Mouse (Mus musculus) midbrain, embryonic 15.5 days (tissue): Measurements from ENCODE around the gene Aurka. TPM values are rescaled to one million over a fixed set of nuclear protein-coding genes. Genes with fewer than 3 reads are reported as not detected.
A peak's percentile ranks its signal among the peaks of the same experiment; 100 is the strongest.

Source experiments
- ATAC-seq: fragments of 200-750 bp; cut with Nextera tagmentation; replicated peaks from 2 replicates; pipeline ENCODE4 v1.8.0; 2017; ENCODE audit warnings: moderate TSS enrichment
- H3K27ac ChIP-seq: fragments of 300-500 bp; sonication (generic); 2 replicates; pipeline ENCODE4 v1.5.1; 2015; ENCODE audit warnings: mild to moderate bottlenecking, inconsistent platforms
- H3K27me3 ChIP-seq: fragments of 300-500 bp; sonication (generic); replicated peaks from 2 replicates; pipeline ENCODE4 v1.6.1; 2015; ENCODE audit warnings: inconsistent platforms
- H3K36me3 ChIP-seq: fragments of 300-500 bp; sonication (generic); replicated peaks from 2 replicates; pipeline ENCODE4 v1.6.1; 2015; ENCODE audit warnings: inconsistent platforms
- H3K4me1 ChIP-seq: fragments of 300-500 bp; sonication (generic); 2 replicates; pipeline ENCODE4 v1.6.1; 2015; ENCODE audit warnings: inconsistent platforms
- H3K4me2 ChIP-seq: fragments of 300-500 bp; sonication (generic); 2 replicates; pipeline ENCODE4 v1.6.1; 2015; ENCODE audit warnings: inconsistent platforms, mild to moderate bottlenecking, moderate library complexity
- H3K4me3 ChIP-seq: fragments of 300-500 bp; sonication (generic); 2 replicates; pipeline ENCODE4 v1.5.1; 2015; ENCODE audit warnings: mild to moderate bottlenecking, inconsistent platforms
- H3K9ac ChIP-seq: fragments of 300-500 bp; sonication (generic); 2 replicates; pipeline ENCODE4 v1.6.1; 2015; ENCODE audit warnings: mild to moderate bottlenecking, inconsistent platforms
- H3K9me3 ChIP-seq: fragments of 300-500 bp; sonication (generic); 2 replicates; pipeline ENCODE4 v1.6.1; 2016; ENCODE audit warnings: inconsistent platforms
- WGBS: fragments of 180-500 bp; shearing (Covaris S2); methylation state at CpG from one replicate; pipeline ENCODE4 v1.1.7; 2015; ENCODE audit warnings: mixed read lengths; 5-methylcytosine and 5-hydroxymethylcytosine counted together
- polyA plus RNA-seq: library from polyadenylated mRNA; unstranded; fragments of >200 nt; fragmentation: Nextera tagmentation; extraction: Ambion mirVana; gene quantifications from 2 replicates; pipeline ENCODE4 v1.2.1, GENCODE M21; 2015

Aurka gene
- 15.4 TPM in 2 replicates for polyA plus RNA-seq

GRCm38 (mm10) chr2:172370411-172371223, at the start of gene Aurka, which contains the start of gene Cstf1:
TSS of gene Aurka (minus strand) at chr2:172370535.
TSS of gene Cstf1 (plus strand) at chr2:172370681.
- peaks cover 17% of the 10 kb centered on the region for H3K36me3 ChIP-seq
- H3K9me3 ChIP-seq, result no peaks in the 10 kb centered on the region
- peak; percentile 99 for ATAC-seq
- H3K4me2 ChIP-seq, result peak within 1 kb of the TSS; percentile 72
- peak within 1 kb of the TSS; percentile 81 for H3K4me3 ChIP-seq
- H3K27me3 ChIP-seq, result no peaks in the 10 kb centered on the region
- peak within 1 kb of the TSS; percentile 87 for H3K27ac ChIP-seq
- WGBS, result under 1% methylated on average over 66 of the region's 66 CpGs
- peak within 1 kb of the TSS; percentile 80 for H3K9ac ChIP-seq
- peaks cover 25% of the 10 kb centered on the region for H3K4me1 ChIP-seq

DNA sequence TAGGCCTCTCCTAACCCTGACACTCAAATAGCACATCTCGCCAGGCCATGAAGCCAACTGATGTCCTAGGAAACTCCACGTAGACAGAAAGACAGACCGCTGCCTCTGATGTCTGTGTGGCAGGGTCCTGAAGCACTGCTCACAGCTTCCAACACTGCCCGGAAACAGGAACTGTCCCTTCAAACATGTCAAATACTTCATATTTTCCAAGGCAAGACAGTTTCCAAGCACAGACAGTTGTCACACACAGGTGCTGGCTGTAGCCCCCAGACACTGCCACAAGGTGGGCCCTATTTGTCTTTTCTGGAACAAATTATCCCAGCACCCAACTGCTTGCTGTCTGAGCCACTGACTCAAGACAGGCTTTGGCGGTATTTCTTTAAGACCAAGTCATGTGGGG, 47.9 kb upstream of the Aurka start:
- WGBS, result 92% methylated on average over 5 of the region's 5 CpGs
- Histone ChIP-seq H3K27ac (no peak overlapping the region), H3K4me1 (no peaks in the 10 kb centered on the region), H3K4me3 (no peak overlapping the region), H3K36me3 (no peaks in the 10 kb centered on the region), H3K4me2 (no peak overlapping the region), H3K9me3 (no peaks in the 10 kb centered on the region), H3K9ac (no peak overlapping the region), H3K27me3 (no peaks in the 10 kb centered on the region)
- ATAC-seq, result no peak

- no peak for ATAC-seq
- WGBS, result 93% methylated on average over 5 of the region's 5 CpGs
- Histone ChIP-seq H3K36me3 (no peaks in the 10 kb centered on the region), H3K4me1 (no peaks in the 10 kb centered on the region), H3K27me3 (no peaks in the 10 kb centered on the region), H3K4me2 (no peak overlapping the region), H3K27ac (no peak overlapping the region), H3K9me3 (no peaks in the 10 kb centered on the region), H3K4me3 (no peak overlapping the region), H3K9ac (no peak overlapping the region)
Observed at GRCm38 (mm10) chr2:172416876-172417275, 46.5 kb upstream of the Aurka start.

DNA sequence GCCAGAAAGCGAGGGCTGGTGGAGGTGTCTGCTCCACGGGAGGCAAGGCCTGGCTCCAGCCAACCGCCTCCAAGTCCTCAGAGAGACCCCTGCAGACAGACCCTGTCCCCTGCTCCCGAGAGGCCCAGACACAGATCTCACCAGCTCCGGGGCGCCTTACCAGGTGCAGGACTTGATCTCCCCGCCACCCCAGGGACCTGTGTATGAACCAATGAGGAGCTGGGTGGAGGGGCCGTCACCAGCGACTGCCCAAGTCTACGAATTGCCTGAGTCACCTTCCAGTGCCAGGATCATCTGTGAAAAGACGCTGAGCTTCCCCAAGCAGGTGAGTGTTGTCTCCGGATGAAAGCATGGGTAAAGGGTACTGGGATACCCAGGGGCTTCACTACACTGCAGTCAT, 45.9 kb upstream of the Aurka start:
- WGBS, result 66% methylated on average over 12 of the region's 12 CpGs
- Histone ChIP-seq H3K27ac (no peak overlapping the region), H3K4me1 (no peaks in the 10 kb centered on the region), H3K4me3 (no peak overlapping the region), H3K9me3 (no peaks in the 10 kb centered on the region), H3K27me3 (no peaks in the 10 kb centered on the region), H3K36me3 (no peaks in the 10 kb centered on the region), H3K9ac (no peak overlapping the region), H3K4me2 (no peak overlapping the region)
- no peak for ATAC-seq

DNA sequence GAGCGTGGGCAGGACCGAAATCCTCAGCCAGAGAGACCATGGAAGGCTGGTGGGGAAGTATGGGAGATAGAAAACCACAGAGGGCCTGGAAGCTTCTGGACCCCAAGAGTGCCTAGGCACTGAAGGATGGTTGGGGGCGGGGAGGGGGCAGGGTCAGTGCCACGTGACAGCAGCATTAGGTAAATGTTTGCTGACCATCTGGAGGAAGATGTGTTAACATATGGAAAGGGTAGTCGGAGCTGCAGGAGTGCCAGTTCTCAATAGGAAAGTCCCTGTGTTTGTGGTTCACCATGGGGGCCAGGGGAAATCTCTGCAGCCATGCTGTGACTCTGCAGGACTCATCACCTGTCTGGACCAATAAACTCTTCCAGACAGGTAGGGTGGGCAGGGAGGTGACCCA, 43.6 kb upstream of the Aurka start:
- no peak for ATAC-seq
- Histone ChIP-seq H3K9me3 (no peaks in the 10 kb centered on the region), H3K4me2 (no peak overlapping the region), H3K4me3 (no peak overlapping the region), H3K4me1 (no peaks in the 10 kb centered on the region), H3K27me3 (no peaks in the 10 kb centered on the region), H3K9ac (no peak overlapping the region), H3K36me3 (no peaks in the 10 kb centered on the region), H3K27ac (no peak overlapping the region)
- WGBS, result 58% methylated on average over 5 of the region's 5 CpGs

GRCm38 (mm10) chr2:172413273-172413672, 42.9 kb upstream of the Aurka start:
- Histone ChIP-seq H3K27me3 (no peaks in the 10 kb centered on the region), H3K4me2 (no peak overlapping the region), H3K9ac (no peak overlapping the region), H3K9me3 (no peaks in the 10 kb centered on the region), H3K36me3 (no peaks in the 10 kb centered on the region), H3K4me3 (no peak overlapping the region), H3K4me1 (no peaks in the 10 kb centered on the region), H3K27ac (no peak overlapping the region)
- ATAC-seq, result no peak
- WGBS, result 26% methylated on average over 4 of the region's 4 CpGs

DNA sequence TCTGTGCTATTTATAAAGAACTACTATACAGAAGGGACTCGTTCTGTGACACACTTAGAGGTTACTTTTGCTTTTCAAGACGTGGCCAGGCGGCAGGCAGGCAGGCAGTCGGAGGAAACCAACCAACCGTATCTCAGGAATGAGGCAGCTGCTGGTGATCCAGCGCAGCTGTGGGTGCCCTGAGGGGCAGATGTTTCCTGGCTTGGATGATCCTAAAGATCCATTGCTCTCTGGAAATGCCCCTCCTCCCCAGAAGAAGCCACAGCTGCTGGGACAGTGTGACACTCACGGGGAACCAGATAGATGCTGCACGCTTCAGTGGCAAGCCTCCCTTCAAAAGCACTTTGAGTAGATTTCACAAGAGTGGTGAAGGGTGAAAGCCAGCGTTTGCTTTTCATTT, 42.1 kb upstream of the Aurka start:
- Histone ChIP-seq H3K9me3 (no peaks in the 10 kb centered on the region), H3K27me3 (no peaks in the 10 kb centered on the region), H3K9ac (no peak overlapping the region), H3K27ac (no peak overlapping the region), H3K4me1 (no peaks in the 10 kb centered on the region), H3K4me3 (no peak overlapping the region), H3K36me3 (no peaks in the 10 kb centered on the region), H3K4me2 (peak overlapping the region; percentile 26; the same call in 1 of the 2 replicates)
- 6% methylated on average over 9 of the region's 9 CpGs for WGBS
- ATAC-seq, result no peak

DNA sequence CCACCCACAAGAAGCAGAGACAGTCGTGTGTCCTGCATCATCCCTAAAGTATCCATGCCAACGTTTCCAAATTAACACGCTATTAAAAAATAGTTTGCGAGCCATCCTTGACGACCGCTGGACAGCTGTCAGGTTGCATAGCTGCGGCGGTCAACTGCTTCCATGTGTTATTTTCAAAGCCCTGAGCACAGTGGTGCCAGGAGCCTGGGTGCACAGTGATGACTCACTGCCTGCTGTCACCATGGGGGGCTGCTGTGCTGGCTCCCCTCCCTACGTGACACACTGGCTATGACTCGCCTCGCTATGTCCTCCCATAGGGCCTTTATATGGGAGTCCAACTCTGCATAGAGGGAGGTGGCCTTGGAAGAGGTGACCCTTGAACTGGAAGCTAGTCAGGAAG, 40.8 kb upstream of the Aurka start:
- Histone ChIP-seq H3K27ac (no peak overlapping the region), H3K9me3 (no peaks in the 10 kb centered on the region), H3K9ac (no peak overlapping the region), H3K4me3 (no peak overlapping the region), H3K4me1 (no peaks in the 10 kb centered on the region), H3K27me3 (no peaks in the 10 kb centered on the region), H3K36me3 (no peaks in the 10 kb centered on the region), H3K4me2 (no peak overlapping the region)
- ATAC-seq, result no peak
- WGBS, result 87% methylated on average over 11 of the region's 11 CpGs

- ATAC-seq, result no peak
- Histone ChIP-seq H3K4me1 (no peaks in the 10 kb centered on the region), H3K27me3 (no peaks in the 10 kb centered on the region), H3K9me3 (no peaks in the 10 kb centered on the region), H3K9ac (no peak overlapping the region), H3K4me2 (no peak overlapping the region), H3K27ac (no peak overlapping the region), H3K36me3 (no peaks in the 10 kb centered on the region), H3K4me3 (no peak overlapping the region)
- WGBS, result 89% methylated on average over 2 of the region's 2 CpGs
Observed at GRCm38 (mm10) chr2:172410686-172411085, 40.4 kb upstream of the Aurka start.

- no peak overlapping the region for H3K4me3 ChIP-seq
- H3K9ac ChIP-seq, result no peak overlapping the region
- no peaks in the 10 kb centered on the region for H3K36me3 ChIP-seq
- no peak overlapping the region for H3K4me2 ChIP-seq
- no peaks in the 10 kb centered on the region for H3K9me3 ChIP-seq
- no peak overlapping the region for H3K27ac ChIP-seq
- WGBS, result 72% methylated on average over 2 of the region's 2 CpGs
- H3K4me1 ChIP-seq, result no peaks in the 10 kb centered on the region
- ATAC-seq, result no peak
- H3K27me3 ChIP-seq, result no peaks in the 10 kb centered on the region
Observed at GRCm38 (mm10) chr2:172407499-172407898, 37.2 kb upstream of the Aurka start.

GRCm38 (mm10) chr2:172406173-172406572, 35.8 kb upstream of the Aurka start:
- Histone ChIP-seq H3K4me2 (no peak overlapping the region), H3K27ac (no peak overlapping the region)
- no peak for ATAC-seq

GRCm38 (mm10) chr2:172405011-172405410, 34.7 kb upstream of the Aurka start:
- Histone ChIP-seq H3K9ac (no peak overlapping the region), H3K27me3 (no peaks in the 10 kb centered on the region), H3K4me1 (no peaks in the 10 kb centered on the region), H3K9me3 (no peaks in the 10 kb centered on the region), H3K27ac (no peak overlapping the region), H3K4me2 (no peak overlapping the region), H3K36me3 (no peaks in the 10 kb centered on the region), H3K4me3 (no peak overlapping the region)
- WGBS, result 80% methylated on average over 3 of the region's 3 CpGs
- ATAC-seq, result no peak

More at GRCm38 (mm10) chr2:172406173-172406572, 35.8 kb upstream of the Aurka start:
- Histone ChIP-seq H3K4me1 (no peaks in the 10 kb centered on the region), H3K4me3 (no peak overlapping the region), H3K9me3 (no peaks in the 10 kb centered on the region), H3K27me3 (no peaks in the 10 kb centered on the region), H3K9ac (no peak overlapping the region), H3K36me3 (no peaks in the 10 kb centered on the region)
- 90% methylated on average over 4 of the region's 4 CpGs for WGBS

DNA sequence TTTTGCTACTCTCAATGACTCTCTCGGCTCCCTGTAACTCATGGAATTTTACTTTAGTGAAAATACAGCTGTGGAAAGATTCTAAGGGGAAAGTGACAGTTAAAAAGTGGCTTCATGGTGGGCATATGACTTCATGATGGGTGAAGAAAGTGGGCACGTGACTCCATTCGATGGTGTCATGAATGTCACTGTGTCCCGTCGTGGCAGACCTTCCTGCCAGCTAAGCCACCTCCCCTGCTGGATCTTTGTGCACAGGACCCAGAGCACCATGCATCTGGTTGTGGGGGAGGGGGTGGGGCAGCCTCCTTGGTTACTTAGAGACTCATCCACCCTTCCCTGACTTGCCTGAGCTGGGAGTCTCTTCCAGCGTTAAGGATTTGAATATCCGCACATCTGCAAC, 33.9 kb upstream of the Aurka start:
- H3K36me3 ChIP-seq, result no peaks in the 10 kb centered on the region
- no peaks in the 10 kb centered on the region for H3K9me3 ChIP-seq
- no peak overlapping the region for H3K27ac ChIP-seq
- no peaks in the 10 kb centered on the region for H3K27me3 ChIP-seq
- no peak overlapping the region for H3K4me2 ChIP-seq
- ATAC-seq, result no peak
- H3K4me1 ChIP-seq, result no peaks in the 10 kb centered on the region
- WGBS, result 61% methylated on average over 7 of the region's 7 CpGs
- no peak overlapping the region for H3K4me3 ChIP-seq
- H3K9ac ChIP-seq, result no peak overlapping the region
